Mouse (Mus musculus) liver, embryonic 12.5 days (tissue): ENCODE measurements around the gene Slc8a2. TPM values are rescaled to one million over a fixed set of nuclear protein-coding genes. Genes with fewer than 3 reads are reported as not detected.

Experiments used
- ATAC-seq: fragments of 200-750 bp; cut with Nextera tagmentation; 2 replicates; pipeline ENCODE4 v1.8.0; 2017; ENCODE audit warnings: moderate number of reproducible peaks, mild to moderate bottlenecking, moderate library complexity
- H3K27ac ChIP-seq: fragments of 300-500 bp; sonication (generic); 2 replicates; pipeline ENCODE4 v1.5.1; 2016; ENCODE audit warnings: mild to moderate bottlenecking
- H3K27me3 ChIP-seq: fragments of 300-500 bp; sonication (generic); replicated peaks from 2 replicates; pipeline ENCODE4 v1.6.1; 2016; ENCODE audit warnings: mild to moderate bottlenecking, moderate library complexity
- H3K36me3 ChIP-seq: fragments of 300-500 bp; sonication (generic); 2 replicates; pipeline ENCODE4 v1.6.1; 2016; ENCODE audit warnings: mild to moderate bottlenecking, moderate library complexity
- H3K4me1 ChIP-seq: fragments of 300-500 bp; sonication (generic); 2 replicates; pipeline ENCODE4 v1.6.1; 2016
- H3K4me2 ChIP-seq: fragments of 300-500 bp; sonication (generic); 2 replicates; pipeline ENCODE4 v1.6.1; 2016; ENCODE audit warnings: mild to moderate bottlenecking, moderate library complexity
- H3K4me3 ChIP-seq: fragments of 300-500 bp; sonication (generic); 2 replicates; pipeline ENCODE4 v1.5.1; 2016; ENCODE audit warnings: mild to moderate bottlenecking, moderate library complexity
- H3K9ac ChIP-seq: fragments of 300-500 bp; sonication (generic); 2 replicates; pipeline ENCODE4 v1.6.1; 2016; ENCODE audit warnings: mild to moderate bottlenecking, moderate library complexity
- H3K9me3 ChIP-seq: fragments of 300-500 bp; sonication (generic); replicated peaks from 2 replicates; pipeline ENCODE4 v1.6.1; 2016; ENCODE audit warnings: mild to moderate bottlenecking, moderate library complexity
- WGBS: fragments of 180-500 bp; shearing (Covaris S2); methylation state at CpG from one replicate; pipeline ENCODE4 v1.1.7; 2016; ENCODE audit not compliant: insufficient replicate concordance; 5-methylcytosine and 5-hydroxymethylcytosine counted together
- polyA plus RNA-seq: library from polyadenylated mRNA; unstranded; fragments of >200 nt; fragmentation: Nextera tagmentation; extraction: Ambion mirVana; gene quantifications from 2 replicates; pipeline ENCODE4 v1.2.1, GENCODE M21; 2016

Slc8a2 gene
- polyA plus RNA-seq, 1 experiment from 2014 or later, result not detected

GRCm38 (mm10) chr7:16128899-16129298 is 727 bp upstream of the Slc8a2 start:
- no peak for ATAC-seq
- Histone ChIP-seq H3K27ac (no peak overlapping the region), H3K4me1 (peaks cover 16% of the 10 kb centered on the region), H3K9me3 (no peaks in the 10 kb centered on the region), H3K27me3 (peaks cover 50% of the 10 kb centered on the region), H3K4me3 (no peak overlapping the region), H3K36me3 (peaks cover 10% of the 10 kb centered on the region; the same call in 1 of the 2 replicates), H3K9ac (no peak overlapping the region), H3K4me2 (no peak overlapping the region)
- WGBS, result 63% methylated on average over 5 of the region's 5 CpGs

- ATAC-seq, result peak; percentile 45; the same call in 1 of the 2 replicates
- Histone ChIP-seq H3K9me3 (no peaks in the 10 kb centered on the region), H3K27ac (no peak overlapping the region), H3K9ac (peak overlapping the region; percentile 40), H3K4me1 (peaks cover 16% of the 10 kb centered on the region), H3K4me2 (peak overlapping the region; percentile 63), H3K36me3 (peaks cover 10% of the 10 kb centered on the region; the same call in 1 of the 2 replicates), H3K27me3 (peaks cover 57% of the 10 kb centered on the region), H3K4me3 (peak overlapping the region; percentile 48)
- under 1% methylated on average over 38 of the region's 38 CpGs for WGBS
Measured at GRCm38 (mm10) chr7:16129846-16130691, 443 bp downstream of the Slc8a2 start.

GRCm38 (mm10) chr7:16130956-16131634 is 1.5 kb downstream of the Slc8a2 start:
- Histone ChIP-seq H3K9me3 (no peaks in the 10 kb centered on the region), H3K9ac (no peak overlapping the region), H3K27me3 (peaks cover 57% of the 10 kb centered on the region), H3K27ac (no peak overlapping the region), H3K36me3 (0 out of 2 replicates have a peak, but pooled peaks cover under 1% of the 10 kb centered on the region), H3K4me3 (no peak overlapping the region), H3K4me2 (0 out of 2 replicates have a peak overlapping the region, but pooled peaks have one; percentile 63), H3K4me1 (peaks cover 16% of the 10 kb centered on the region)
- no peak for ATAC-seq
- 27% methylated on average over 13 of the region's 13 CpGs for WGBS

- Histone ChIP-seq H3K36me3 (no peaks in the 10 kb centered on the region), H3K4me1 (peaks cover 16% of the 10 kb centered on the region), H3K27ac (no peak overlapping the region), H3K4me3 (no peak overlapping the region), H3K4me2 (no peak overlapping the region), H3K27me3 (peaks cover 57% of the 10 kb centered on the region), H3K9ac (no peak overlapping the region), H3K9me3 (no peaks in the 10 kb centered on the region)
- ATAC-seq, result no peak
- 12% methylated on average over 7 of the region's 7 CpGs for WGBS
Measured at GRCm38 (mm10) chr7:16132161-16132581, 2.5 kb downstream of the Slc8a2 start.

- no peaks in the 10 kb centered on the region for H3K9me3 ChIP-seq
- 44% methylated on average over 3 of the region's 3 CpGs for WGBS
Measured at GRCm38 (mm10) chr7:16132926-16133325, 3.3 kb downstream of the Slc8a2 start.

GRCm38 (mm10) chr7:16133691-16134090 is 4.1 kb downstream of the Slc8a2 start:
- no peak overlapping the region for H3K9ac ChIP-seq
- H3K4me3 ChIP-seq, result no peak overlapping the region
- no peak for ATAC-seq
- WGBS, result 79% methylated on average over 9 of the region's 9 CpGs
- no peaks in the 10 kb centered on the region for H3K36me3 ChIP-seq
- H3K27ac ChIP-seq, result no peak overlapping the region
- H3K27me3 ChIP-seq, result peaks cover 57% of the 10 kb centered on the region
- no peak overlapping the region for H3K4me2 ChIP-seq
- no peaks in the 10 kb centered on the region for H3K9me3 ChIP-seq
- H3K4me1 ChIP-seq, result peaks cover 16% of the 10 kb centered on the region

More at GRCm38 (mm10) chr7:16132926-16133325, 3.3 kb downstream of the Slc8a2 start:
- Histone ChIP-seq H3K9ac (no peak overlapping the region), H3K27me3 (peaks cover 57% of the 10 kb centered on the region), H3K36me3 (no peaks in the 10 kb centered on the region), H3K4me3 (no peak overlapping the region), H3K4me2 (no peak overlapping the region), H3K4me1 (peaks cover 16% of the 10 kb centered on the region), H3K27ac (no peak overlapping the region)
- no peak for ATAC-seq

GRCm38 (mm10) chr7:16134951-16135392 is 5.3 kb downstream of the Slc8a2 start:
- H3K9ac ChIP-seq, result no peak overlapping the region
- ATAC-seq, result no peak
- H3K4me1 ChIP-seq, result peaks cover 9% of the 10 kb centered on the region
- no peak overlapping the region for H3K27ac ChIP-seq
- no peak overlapping the region for H3K4me3 ChIP-seq
- no peaks in the 10 kb centered on the region for H3K9me3 ChIP-seq
- H3K36me3 ChIP-seq, result no peaks in the 10 kb centered on the region
- no peak overlapping the region for H3K4me2 ChIP-seq
- H3K27me3 ChIP-seq, result peaks cover 49% of the 10 kb centered on the region
- WGBS, result 56% methylated on average over 7 of the region's 7 CpGs

GRCm38 (mm10) chr7:16146489-16147410 is 17.1 kb downstream of the Slc8a2 start:
- Histone ChIP-seq H3K4me2 (no peak overlapping the region), H3K36me3 (no peaks in the 10 kb centered on the region), H3K9ac (no peak overlapping the region), H3K27ac (no peak overlapping the region), H3K4me1 (no peaks in the 10 kb centered on the region), H3K27me3 (peaks cover 45% of the 10 kb centered on the region), H3K4me3 (no peak overlapping the region), H3K9me3 (no peaks in the 10 kb centered on the region)
- WGBS, result 20% methylated on average over 27 of the region's 27 CpGs
- no peak for ATAC-seq

- Histone ChIP-seq H3K27ac (no peak overlapping the region), H3K4me2 (no peak overlapping the region), H3K9ac (no peak overlapping the region), H3K9me3 (no peaks in the 10 kb centered on the region), H3K4me1 (no peaks in the 10 kb centered on the region), H3K36me3 (no peaks in the 10 kb centered on the region), H3K4me3 (no peak overlapping the region), H3K27me3 (peaks cover 45% of the 10 kb centered on the region)
- no peak for ATAC-seq
- 14% methylated on average over 15 of the region's 15 CpGs for WGBS
Measured at GRCm38 (mm10) chr7:16147643-16148042, 18.0 kb downstream of the Slc8a2 start.

GRCm38 (mm10) chr7:16149241-16149640 is 19.6 kb downstream of the Slc8a2 start:
- WGBS, result 34% methylated on average over 5 of the region's 5 CpGs

More at GRCm38 (mm10) chr7:16149241-16149640, 19.6 kb downstream of the Slc8a2 start:
- H3K27ac ChIP-seq, result no peak overlapping the region
- H3K4me2 ChIP-seq, result no peak overlapping the region
- no peak overlapping the region for H3K9ac ChIP-seq
- H3K9me3 ChIP-seq, result no peaks in the 10 kb centered on the region
- H3K4me1 ChIP-seq, result no peaks in the 10 kb centered on the region
- H3K27me3 ChIP-seq, result peaks cover 45% of the 10 kb centered on the region
- no peak for ATAC-seq
- no peak overlapping the region for H3K4me3 ChIP-seq
- H3K36me3 ChIP-seq, result no peaks in the 10 kb centered on the region
